Mouse (Mus musculus) heart, embryonic 14.5 days (tissue): Measurements from ENCODE around the gene Morn3. TPM values are rescaled to one million over a fixed set of nuclear protein-coding genes. Genes with fewer than 3 reads are reported as not detected.
"Not testable (repeated sequence)": the region's sequence is repeated elsewhere in the genome, so short reads cannot be mapped to it uniquely, and the experiment has no call there.

Source experiments
- ATAC-seq: fragments of 200-750 bp; cut with Nextera tagmentation; 2 replicates; pipeline ENCODE4 v1.8.0; 2017; ENCODE audit warnings: low read depth, moderate TSS enrichment; ENCODE audit not compliant: insufficient number of reproducible peaks, insufficient read depth, low FRiP score
- H3K27ac ChIP-seq, 2 experiments: fragments of 200-500 bp in 1 of 2; fragments of 300-500 bp in 1 of 2; sonication (generic) in 1 of 2; replicated peaks in 1 of 2; 2 replicates each; pipeline ENCODE4 v1.5.1; 2012 to 2014; ENCODE audit warnings: low read depth in 2 of 2, low read length in 2 of 2, control low read depth in 1 of 2, mild to moderate bottlenecking in 1 of 2, mixed read lengths in 1 of 2; ENCODE audit not compliant: control insufficient read depth in 1 of 2, insufficient read depth in 1 of 2
- H3K27me3 ChIP-seq: fragments of 300-500 bp; sonication (generic); 2 replicates; pipeline ENCODE4 v1.6.1; 2014; ENCODE audit warnings: mild to moderate bottlenecking, low read length, control low read depth; ENCODE audit not compliant: control insufficient read depth, insufficient read depth
- H3K36me3 ChIP-seq: fragments of 300-500 bp; sonication (generic); 2 replicates; pipeline ENCODE4 v1.6.1; 2014; ENCODE audit warnings: mild to moderate bottlenecking, control low read depth, low read length, mixed read lengths; ENCODE audit not compliant: control insufficient read depth, insufficient read depth
- H3K4me1 ChIP-seq, 2 experiments: fragments of 200-500 bp in 1 of 2; fragments of 300-500 bp in 1 of 2; sonication (generic) in 1 of 2; 2 replicates each; pipeline ENCODE4 v1.6.1; 2012 to 2014; ENCODE audit warnings: low read length in 2 of 2, control low read depth in 1 of 2, mixed read lengths in 1 of 2; ENCODE audit not compliant: control insufficient read depth in 2 of 2, insufficient read depth in 2 of 2
- H3K4me2 ChIP-seq: fragments of 300-500 bp; sonication (generic); 2 replicates; pipeline ENCODE4 v1.6.1; 2014; ENCODE audit warnings: mild to moderate bottlenecking, low read length
- H3K4me3 ChIP-seq, 2 experiments: fragments of 200-500 bp in 1 of 2; fragments of 300-500 bp in 1 of 2; sonication (generic) in 1 of 2; 2 replicates each; pipeline ENCODE4 v1.5.1; 2012 to 2014; ENCODE audit warnings: low read length in 2 of 2, mild to moderate bottlenecking in 2 of 2, control low read depth in 1 of 2, low read depth in 1 of 2, moderate library complexity in 1 of 2; ENCODE audit not compliant: control insufficient read depth in 1 of 2, insufficient read depth in 1 of 2
- H3K9ac ChIP-seq: fragments of 300-500 bp; sonication (generic); 2 replicates; pipeline ENCODE4 v1.6.1; 2014; ENCODE audit warnings: mild to moderate bottlenecking, low read length
- H3K9me3 ChIP-seq: fragments of 300-500 bp; sonication (generic); 2 replicates; pipeline ENCODE4 v1.6.1; 2016; ENCODE audit warnings: low read length, control low read depth; ENCODE audit not compliant: control insufficient read depth
- WGBS: fragments of 180-500 bp; shearing (Covaris S2); extraction: QIAGEN DNeasy Blood & Tissue Kit; methylation state at CpG from one replicate; pipeline ENCODE4 v1.1.7; 2014; 5-methylcytosine and 5-hydroxymethylcytosine counted together
- polyA plus RNA-seq: library from polyadenylated mRNA; unstranded; fragments of >200 nt; fragmentation: Nextera tagmentation; extraction: Ambion mirVana; gene quantifications from 2 replicates; pipeline ENCODE4 v1.2.1, GENCODE M21; 2014

Gene Morn3
- polyA plus RNA-seq, 1 experiment from 2014 or later = not detected

DNA sequence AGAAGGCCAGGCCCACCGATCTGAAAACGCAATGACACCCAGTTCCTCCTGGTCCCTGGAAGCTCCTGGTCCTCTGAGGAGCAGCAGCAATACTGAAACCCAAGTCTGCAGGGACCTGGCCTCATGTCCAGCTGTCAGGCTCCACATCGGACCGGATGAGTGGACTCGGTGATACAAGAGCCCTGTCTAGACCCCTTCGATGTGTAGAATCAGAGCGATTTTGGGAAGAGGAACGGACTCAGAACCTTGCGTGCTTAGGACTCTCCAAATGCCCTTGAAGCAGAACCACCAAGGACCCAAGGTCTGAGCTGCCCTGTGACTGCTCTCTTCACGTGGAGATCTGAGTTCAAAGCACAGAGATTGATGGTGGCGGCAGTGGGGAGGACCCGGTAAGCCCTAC lies 21.3 kb upstream of the Morn3 start, which contains the start of gene Tmem120b:
Tmem120b (plus strand) TSS at position 301 of the 400 bp plus-strand sequence.
- H3K9me3 ChIP-seq = no peaks in the 10 kb centered on the region
- peak within 1 kb of the TSS; percentile 80 to 84 for H3K27ac ChIP-seq
- no peak for ATAC-seq
- 86% methylated on average over 12 of the region's 12 CpGs for WGBS
- peak within 1 kb of the TSS; percentile 24; the same call in 1 of the 2 replicates for H3K4me2 ChIP-seq
- 0 out of 4 replicates have a peak, but pooled peaks cover 2 to 5% of the 10 kb centered on the region in 2 experiments for H3K4me1 ChIP-seq
- H3K4me3 ChIP-seq = no peak within 1 kb of the TSS
- no peaks in the 10 kb centered on the region for H3K36me3 ChIP-seq
- no peaks in the 10 kb centered on the region for H3K27me3 ChIP-seq
- no peak within 1 kb of the TSS; the same call in 1 of the 2 replicates for H3K9ac ChIP-seq

DNA sequence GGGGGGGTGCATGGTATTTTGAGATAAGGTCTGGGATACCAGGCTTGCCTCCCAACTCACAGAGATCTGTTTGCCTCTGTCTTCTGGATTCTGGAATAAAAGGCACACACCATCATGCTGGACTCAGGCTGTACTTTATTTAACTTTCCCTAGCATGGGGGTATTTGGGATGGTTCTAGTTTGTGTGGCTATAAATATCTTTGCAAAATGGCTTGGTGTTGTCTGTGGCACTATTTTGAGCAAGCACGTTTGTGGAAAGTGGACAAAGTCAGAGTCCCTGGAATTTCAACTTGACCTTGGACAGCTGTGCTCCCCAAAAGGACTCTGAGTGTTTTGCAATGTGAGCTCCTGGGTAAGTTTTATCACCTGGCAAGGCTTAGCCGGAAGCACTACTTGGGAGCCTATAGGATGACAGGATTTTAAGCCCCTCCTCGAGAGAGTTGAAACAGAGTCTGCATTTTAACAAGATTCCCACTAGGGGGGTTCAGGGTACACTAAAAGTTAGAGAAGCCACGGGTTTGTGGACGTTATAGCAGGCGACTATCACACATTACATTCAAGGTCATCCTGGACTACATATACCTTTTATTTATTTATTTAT lies 20.7 kb upstream of the Morn3 start:
- Histone ChIP-seq H3K9ac (no peak overlapping the region; the same call in 1 of the 2 replicates), H3K4me2 (peak overlapping the region; percentile 24; the same call in 1 of the 2 replicates), H3K27ac (peak overlapping the region; percentile 80 to 84), H3K4me3 (no peak overlapping the region), H3K27me3 (no peaks in the 10 kb centered on the region), H3K4me1 (0 out of 4 replicates have a peak, but pooled peaks cover 2 to 5% of the 10 kb centered on the region in 2 experiments), H3K36me3 (no peaks in the 10 kb centered on the region), H3K9me3 (no peaks in the 10 kb centered on the region)
- WGBS = 7% methylated on average over 6 of the region's 6 CpGs
- peak; percentile 42; the same call in 1 of the 2 replicates for ATAC-seq

DNA sequence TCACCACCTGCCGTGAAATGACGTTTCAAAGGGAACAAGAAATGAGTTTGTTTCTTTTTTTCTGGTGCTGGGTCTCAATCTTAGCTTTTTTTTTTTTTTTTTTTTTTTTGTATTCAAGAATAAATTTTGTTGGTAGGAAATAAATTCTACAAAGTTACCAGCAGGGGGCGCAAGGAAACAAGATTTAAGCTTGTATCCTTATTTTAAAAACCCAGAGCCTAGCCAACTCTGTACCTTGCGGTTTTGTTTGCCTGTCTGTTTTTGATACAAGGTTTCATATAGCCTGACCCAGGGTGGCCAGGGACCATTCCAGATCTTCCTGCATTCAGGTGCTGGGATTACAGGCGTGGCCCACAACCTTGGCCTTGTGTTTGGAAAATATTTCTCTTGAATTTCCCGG lies 17.4 kb upstream of the Morn3 start:
- no peaks in the 10 kb centered on the region for H3K27me3 ChIP-seq
- no peak overlapping the region for H3K9ac ChIP-seq
- peaks cover 9 to 10% of the 10 kb centered on the region in 2 experiments for H3K4me1 ChIP-seq
- H3K9me3 ChIP-seq = no peaks in the 10 kb centered on the region
- ATAC-seq = no peak
- no peaks in the 10 kb centered on the region for H3K36me3 ChIP-seq
- WGBS = 29% methylated on average over 6 of the region's 6 CpGs
- H3K27ac ChIP-seq = no peak overlapping the region
- H3K4me3 ChIP-seq = no peak overlapping the region
- H3K4me2 ChIP-seq = no peak overlapping the region

DNA sequence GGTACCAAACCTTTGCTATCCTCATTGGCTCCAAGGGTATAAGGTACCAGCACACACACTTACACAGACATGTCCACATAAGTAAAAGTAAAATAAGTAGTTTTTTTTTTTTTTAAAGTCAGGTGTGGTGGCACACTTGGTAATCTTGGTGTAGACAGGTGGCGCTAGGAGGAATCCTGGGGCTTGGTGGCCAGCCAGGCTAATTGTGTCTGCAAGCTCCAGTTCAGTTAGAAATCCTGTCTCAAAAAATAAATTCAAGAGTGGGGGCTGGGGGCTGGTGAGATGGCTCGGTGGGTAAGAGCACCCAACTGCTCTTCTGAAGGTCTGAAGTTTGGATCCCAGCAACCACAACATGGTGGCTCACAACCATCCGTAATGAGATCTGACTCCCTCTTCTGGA lies 16.3 kb upstream of the Morn3 start:
- no peak for ATAC-seq

DNA sequence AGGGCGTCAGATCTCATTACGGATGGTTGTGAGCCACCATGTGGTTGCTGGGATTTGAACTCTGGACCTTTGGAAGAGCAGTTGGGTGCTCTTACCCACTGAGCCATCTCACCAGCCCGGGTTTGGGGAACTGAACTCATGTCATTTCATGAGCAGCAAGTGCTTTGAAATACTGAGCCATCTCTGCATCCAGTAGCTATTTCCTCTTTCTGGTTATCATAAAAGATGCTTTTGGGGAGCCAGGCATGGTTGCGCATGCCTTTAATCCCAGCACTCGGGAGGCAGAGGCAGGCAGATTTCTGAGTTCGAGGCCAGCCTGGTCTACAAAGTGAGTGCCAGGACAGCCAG lies 14.6 kb upstream of the Morn3 start:
- WGBS = 75% methylated on average over 6 of the region's 6 CpGs
- not testable (repeated sequence) for ATAC-seq, H3K9me3 ChIP-seq, H3K36me3 ChIP-seq, H3K27me3 ChIP-seq, H3K27ac ChIP-seq, H3K4me2 ChIP-seq, H3K4me3 ChIP-seq, H3K9ac ChIP-seq
- peaks cover 10% of the 10 kb centered on the region in 2 experiments for H3K4me1 ChIP-seq

More for the DNA sequence above, 16.3 kb upstream of the Morn3 start:
- Histone ChIP-seq H3K27ac (no peak overlapping the region), H3K27me3 (no peaks in the 10 kb centered on the region), H3K9ac (no peak overlapping the region), H3K4me3 (no peak overlapping the region), H3K36me3 (no peaks in the 10 kb centered on the region), H3K4me1 (peaks cover 12 to 15% of the 10 kb centered on the region in 2 experiments), H3K4me2 (no peak overlapping the region), H3K9me3 (no peaks in the 10 kb centered on the region)
- WGBS = 90% methylated on average over 3 of the region's 3 CpGs

DNA sequence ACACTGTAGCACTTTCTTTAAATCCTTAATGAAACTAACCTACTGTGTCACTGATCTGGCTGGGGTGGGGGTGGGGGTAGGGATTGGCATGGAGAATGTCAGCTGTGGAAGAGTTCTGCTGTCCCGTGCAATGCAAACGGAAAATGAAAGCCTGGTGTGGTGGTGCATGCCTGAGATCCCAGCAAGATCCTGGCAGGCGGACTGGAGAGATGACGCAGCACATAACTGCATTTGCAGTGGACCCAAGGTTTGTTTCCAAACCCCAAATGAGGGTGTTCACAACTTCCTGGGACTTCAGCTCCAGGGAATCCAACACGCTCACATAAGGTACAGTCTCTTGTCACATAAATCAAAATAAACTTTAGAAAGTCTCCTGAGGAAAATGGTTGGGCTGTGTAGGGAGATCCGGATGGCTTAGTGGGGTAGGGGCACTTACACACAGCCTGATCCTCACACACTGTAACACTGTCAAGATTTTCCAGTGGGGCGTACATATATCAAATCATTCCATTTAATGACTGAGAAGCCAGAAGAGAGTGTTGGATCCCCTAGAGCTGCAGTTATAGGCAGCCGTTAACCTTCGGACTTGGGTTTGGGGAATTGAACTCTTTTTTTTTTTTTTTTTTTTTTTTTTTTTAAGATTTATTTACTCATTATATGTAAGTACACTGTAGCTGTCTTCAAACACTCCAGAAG lies 14.0 kb upstream of the Morn3 start:
- Histone ChIP-seq H3K9me3 (no peaks in the 10 kb centered on the region), H3K36me3 (no peaks in the 10 kb centered on the region), H3K4me3 (peak overlapping the region in 1 of 2 experiments; percentile 15; a peak in 2 of 4 replicates), H3K4me2 (peak overlapping the region; percentile 57), H3K27me3 (no peaks in the 10 kb centered on the region), H3K9ac (peak overlapping the region; percentile 50), H3K27ac (peak overlapping the region; percentile 88 to 96), H3K4me1 (peaks cover 10% of the 10 kb centered on the region in 2 experiments)
- 48% methylated on average over 9 of the region's 9 CpGs for WGBS
- no peak for ATAC-seq

DNA sequence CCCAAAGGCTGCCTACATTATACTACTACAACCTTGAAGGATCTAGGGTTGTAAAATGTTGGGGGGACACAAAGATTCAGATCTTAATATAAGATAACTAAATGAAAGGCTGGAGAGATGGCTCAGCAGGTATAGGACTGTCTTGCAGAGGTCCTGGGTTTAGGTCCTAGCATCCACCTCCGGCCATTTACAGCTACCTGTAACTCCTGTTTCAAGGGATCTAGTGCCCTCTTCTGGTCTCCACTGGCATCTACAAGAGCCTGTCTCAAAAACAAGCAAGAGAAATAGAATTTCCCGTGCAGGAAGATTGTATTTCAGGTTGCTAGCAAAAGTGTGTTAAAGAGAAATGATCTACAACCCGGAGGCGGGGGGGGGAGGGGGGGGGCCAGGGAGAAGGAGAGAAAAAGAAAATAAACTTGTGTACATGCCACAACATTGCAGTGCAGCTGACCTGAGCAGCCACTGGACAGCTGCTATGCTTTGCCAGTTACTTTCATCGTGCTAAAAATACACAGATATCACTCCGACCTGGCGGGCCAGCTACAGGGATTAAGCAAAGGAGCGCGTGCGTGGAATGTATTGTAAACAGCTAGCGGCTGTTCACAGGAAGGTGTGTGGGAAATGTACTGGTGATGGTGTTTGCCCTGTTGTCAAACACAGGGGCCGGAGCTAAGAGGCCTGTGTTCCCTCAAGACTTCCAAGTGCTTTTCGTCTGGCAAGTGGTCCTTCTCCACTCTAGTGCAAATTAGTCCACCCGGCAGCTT lies 13.1 kb upstream of the Morn3 start:
- Histone ChIP-seq H3K9me3 (no peaks in the 10 kb centered on the region), H3K4me1 (peaks cover 10% of the 10 kb centered on the region in 2 experiments), H3K4me3 (peak overlapping the region; percentile 15 to 27), H3K27ac (peak overlapping the region; percentile 88 to 96), H3K27me3 (no peaks in the 10 kb centered on the region), H3K4me2 (peak overlapping the region; percentile 57), H3K36me3 (no peaks in the 10 kb centered on the region), H3K9ac (peak overlapping the region; percentile 50)
- WGBS = 8% methylated on average over 14 of the region's 14 CpGs
- ATAC-seq = peak; percentile 34; the same call in 1 of the 2 replicates
